Mouse (Mus musculus): Measurements from ENCODE around the gene Mettl8. TPM values are rescaled to one million over a fixed set of nuclear protein-coding genes. Genes with fewer than 3 reads are reported as not detected.

Mettl8 gene
- polyA plus RNA-seq, 1 experiment, result 7.8 TPM

DNA sequence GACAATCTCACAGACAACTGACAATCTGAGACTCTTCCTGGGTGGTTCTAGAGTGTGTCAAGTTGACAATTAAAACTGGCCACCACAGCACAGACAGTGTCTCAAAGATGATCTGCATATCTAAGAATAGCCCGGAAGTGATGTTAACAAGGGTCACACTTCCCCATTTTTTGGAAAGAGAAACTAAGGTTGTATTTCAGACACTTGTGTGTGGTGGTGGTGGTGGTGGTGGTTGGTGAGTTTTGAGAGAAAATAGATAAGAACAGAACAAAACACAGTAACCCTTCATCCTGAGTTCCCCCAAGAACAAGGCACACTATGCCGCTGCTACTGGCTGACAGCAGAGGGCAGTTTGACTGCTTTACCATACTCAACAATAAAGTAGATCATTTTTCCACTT, 90.6 kb downstream of the Mettl8 start:
- Histone ChIP-seq H3K27me3 (ENCODE audit: control insufficient read depth, insufficient read depth, insufficient read length) (no peaks in the 10 kb centered on the region), H3K36me3 (ENCODE audit: control insufficient read depth, insufficient read depth) (no peaks in the 10 kb centered on the region), H3ac (ENCODE audit: control insufficient read depth, insufficient read length) (no peak overlapping the region), H3K4me3 (no peak overlapping the region), H3K79me2 (ENCODE audit: control insufficient read depth, insufficient read depth) (no peaks in the 10 kb centered on the region), H3K4me2 (ENCODE audit: low read depth) (no peak overlapping the region)
- TF ChIP-seq E2F4 (IDR thresholded peaks at IDR 0.05; ENCODE audit: insufficient read depth) (no peak), POLR2A (IDR thresholded peaks at IDR 0.05; ENCODE audit: insufficient read length, low read depth) (no peak)

DNA sequence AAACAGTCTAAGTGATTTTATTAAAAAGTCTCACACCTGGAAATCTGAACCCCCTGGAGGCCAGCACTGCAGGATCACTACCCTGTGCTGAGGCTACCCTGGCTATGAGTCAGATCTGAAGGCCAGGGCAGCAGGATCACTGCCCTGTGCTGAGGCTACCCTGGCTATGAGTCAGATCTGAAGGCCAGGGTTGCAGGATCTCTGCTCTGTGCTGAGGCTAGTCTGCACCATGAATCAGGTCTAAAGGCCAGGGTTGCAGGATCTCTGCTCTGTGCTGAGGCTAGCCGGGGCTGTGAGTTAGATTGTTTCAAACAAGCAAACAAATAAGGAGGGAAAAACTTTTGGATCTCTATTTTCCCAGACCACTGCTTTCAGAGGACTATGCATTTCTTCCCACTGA, 92.5 kb downstream of the Mettl8 start:
- no peak overlapping the region for H3ac ChIP-seq (ENCODE audit: control insufficient read depth, insufficient read length)
- no peaks in the 10 kb centered on the region for H3K36me3 ChIP-seq (ENCODE audit: control insufficient read depth, insufficient read depth)
- TF ChIP-seq E2F4 (IDR thresholded peaks at IDR 0.05; ENCODE audit: insufficient read depth) (no peak), USF1 (IDR thresholded peaks at IDR 0.05; ENCODE audit: low read depth) (no peak), MAX (IDR thresholded peaks at IDR 0.05; ENCODE audit: low read depth) (no peak), POLR2A (IDR thresholded peaks at IDR 0.05; ENCODE audit: insufficient read length, low read depth) (no peak), CEBPB (IDR thresholded peaks at IDR 0.05; ENCODE audit: insufficient read depth, poor library complexity, severe bottlenecking) (no peak), MYOG (IDR thresholded peaks at IDR 0.05; ENCODE audit: control insufficient read depth in 1 of 3, insufficient read depth in 1 of 3, insufficient read length in 2 of 3, low read depth in 2 of 3) (no peak), REST (IDR thresholded peaks at IDR 0.05; ENCODE audit: insufficient read depth, insufficient read length) (no peak), POLR2AphosphoS2 (IDR thresholded peaks at IDR 0.05; ENCODE audit: insufficient read length, low read depth) (no peak), SRF (IDR thresholded peaks at IDR 0.05; ENCODE audit: control insufficient read depth, insufficient read length, low read depth) (no peak), TCF12 (IDR thresholded peaks at IDR 0.05; ENCODE audit: insufficient read depth, poor library complexity, severe bottlenecking) (no peak), TCF3 (IDR thresholded peaks at IDR 0.05; ENCODE audit: insufficient read length, low read depth) (no peak), MYOD1 (IDR thresholded peaks at IDR 0.05; ENCODE audit: control insufficient read depth in 1 of 3, insufficient read length in 2 of 3, low read depth in 2 of 3) (no peak)
- H3K79me2 ChIP-seq (ENCODE audit: control insufficient read depth, insufficient read depth), result no peaks in the 10 kb centered on the region
- no peak overlapping the region for H3K4me3 ChIP-seq
- H3K4me2 ChIP-seq (ENCODE audit: low read depth), result no peak overlapping the region
- no peaks in the 10 kb centered on the region for H3K27me3 ChIP-seq (ENCODE audit: control insufficient read depth, insufficient read depth, insufficient read length)

- H3K4me3 ChIP-seq, result no peak overlapping the region
- no peaks in the 10 kb centered on the region for H3K27me3 ChIP-seq (ENCODE audit: control insufficient read depth, insufficient read depth, insufficient read length)
- no peak for TF ChIP-seq E2F4 (IDR thresholded peaks at IDR 0.05; ENCODE audit: insufficient read depth)
- no peak for TF ChIP-seq CEBPB (IDR thresholded peaks at IDR 0.05; ENCODE audit: insufficient read depth, poor library complexity, severe bottlenecking)
- TF ChIP-seq POLR2A (IDR thresholded peaks at IDR 0.05; ENCODE audit: insufficient read length, low read depth), result no peak
- TF ChIP-seq POLR2AphosphoS2 (IDR thresholded peaks at IDR 0.05; ENCODE audit: insufficient read length, low read depth), result no peak
- TF ChIP-seq REST (IDR thresholded peaks at IDR 0.05; ENCODE audit: insufficient read depth, insufficient read length), result no peak
- TF ChIP-seq MYOD1 (IDR thresholded peaks at IDR 0.05; ENCODE audit: control insufficient read depth in 1 of 3, insufficient read length in 2 of 3, low read depth in 2 of 3), result no peak
- TF ChIP-seq MYOG (IDR thresholded peaks at IDR 0.05; ENCODE audit: control insufficient read depth in 1 of 3, insufficient read depth in 1 of 3, insufficient read length in 2 of 3, low read depth in 2 of 3), result no peak
- no peak for TF ChIP-seq SRF (IDR thresholded peaks at IDR 0.05; ENCODE audit: control insufficient read depth, insufficient read length, low read depth)
- TF ChIP-seq MAX (IDR thresholded peaks at IDR 0.05; ENCODE audit: low read depth), result no peak
- TF ChIP-seq TCF12 (IDR thresholded peaks at IDR 0.05; ENCODE audit: insufficient read depth, poor library complexity, severe bottlenecking), result no peak
- TF ChIP-seq USF1 (IDR thresholded peaks at IDR 0.05; ENCODE audit: low read depth), result no peak
- TF ChIP-seq TCF3 (IDR thresholded peaks at IDR 0.05; ENCODE audit: insufficient read length, low read depth), result no peak
These were observed 94.1 kb downstream of the Mettl8 start for GRCm38 (mm10) chr2:70961086-70961941.

GRCm38 (mm10) chr2:70960090-70960489, 95.3 kb downstream of the Mettl8 start:
- Histone ChIP-seq H3K36me3 (ENCODE audit: control insufficient read depth, insufficient read depth) (no peaks in the 10 kb centered on the region), H3K27me3 (ENCODE audit: control insufficient read depth, insufficient read depth, insufficient read length) (no peaks in the 10 kb centered on the region), H3ac (ENCODE audit: control insufficient read depth, insufficient read length) (no peak overlapping the region), H3K79me2 (ENCODE audit: control insufficient read depth, insufficient read depth) (no peaks in the 10 kb centered on the region), H3K4me2 (ENCODE audit: low read depth) (no peak overlapping the region), H3K4me3 (no peak overlapping the region)
- TF ChIP-seq TCF3 (IDR thresholded peaks at IDR 0.05; ENCODE audit: insufficient read length, low read depth), result no peak
- no peak for TF ChIP-seq MYOG (IDR thresholded peaks at IDR 0.05; ENCODE audit: control insufficient read depth in 1 of 3, insufficient read depth in 1 of 3, insufficient read length in 2 of 3, low read depth in 2 of 3)
- no peak for TF ChIP-seq MYOD1 (IDR thresholded peaks at IDR 0.05; ENCODE audit: control insufficient read depth in 1 of 3, insufficient read length in 2 of 3, low read depth in 2 of 3)

More at GRCm38 (mm10) chr2:70961086-70961941, 94.1 kb downstream of the Mettl8 start:
- H3K36me3 ChIP-seq (ENCODE audit: control insufficient read depth, insufficient read depth), result no peaks in the 10 kb centered on the region
- H3K4me2 ChIP-seq (ENCODE audit: low read depth), result no peak overlapping the region
- no peaks in the 10 kb centered on the region for H3K79me2 ChIP-seq (ENCODE audit: control insufficient read depth, insufficient read depth)
- H3ac ChIP-seq (ENCODE audit: control insufficient read depth, insufficient read length), result no peak overlapping the region

- H3K36me3 ChIP-seq (ENCODE audit: control insufficient read depth, insufficient read depth), result no peaks in the 10 kb centered on the region
- H3K4me3 ChIP-seq, result no peak overlapping the region
- TF ChIP-seq TCF3 (IDR thresholded peaks at IDR 0.05; ENCODE audit: insufficient read length, low read depth) (no peak), MYOG (IDR thresholded peaks at IDR 0.05; ENCODE audit: control insufficient read depth in 1 of 3, insufficient read depth in 1 of 3, insufficient read length in 2 of 3, low read depth in 2 of 3) (no peak), POLR2A (IDR thresholded peaks at IDR 0.05; ENCODE audit: insufficient read length, low read depth) (no peak), USF1 (IDR thresholded peaks at IDR 0.05; ENCODE audit: low read depth) (no peak), SRF (IDR thresholded peaks at IDR 0.05; ENCODE audit: control insufficient read depth, insufficient read length, low read depth) (no peak), CEBPB (IDR thresholded peaks at IDR 0.05; ENCODE audit: insufficient read depth, poor library complexity, severe bottlenecking) (no peak), MAX (IDR thresholded peaks at IDR 0.05; ENCODE audit: low read depth) (no peak)
- H3ac ChIP-seq (ENCODE audit: control insufficient read depth, insufficient read length), result no peak overlapping the region
- no peaks in the 10 kb centered on the region for H3K79me2 ChIP-seq (ENCODE audit: control insufficient read depth, insufficient read depth)
- H3K27me3 ChIP-seq (ENCODE audit: control insufficient read depth, insufficient read depth, insufficient read length), result no peaks in the 10 kb centered on the region
- no peak overlapping the region for H3K4me2 ChIP-seq (ENCODE audit: low read depth)
These were observed 96.0 kb downstream of the Mettl8 start for GRCm38 (mm10) chr2:70959337-70959736.

All from myocyte (in vitro differentiated cells).